Mouse (Mus musculus) testis, postnatal 10 days (tissue): ENCODE data around the gene Eva1a.

Source experiments
- DNase-seq: peaks from one replicate; pipeline ENCODE4 v3.0.0; 2021; ENCODE audit warnings: low spot score

Eva1a gene

GRCm38 (mm10) chr6:82127827-82128226 lies 87.0 kb downstream of the Eva1a start:
- DNase-seq = no peak

GRCm38 (mm10) chr6:82129630-82130217 lies 88.9 kb downstream of the Eva1a start:
- no peak for DNase-seq

GRCm38 (mm10) chr6:82132876-82133591 lies 92.2 kb downstream of the Eva1a start:
- DNase-seq = no peak

GRCm38 (mm10) chr6:82133592-82133978 lies 92.7 kb downstream of the Eva1a start:
- DNase-seq = no peak

- no peak for DNase-seq
Observed at GRCm38 (mm10) chr6:82135959-82136712, 95.3 kb downstream of the Eva1a start.
